Mouse (Mus musculus) embryo, embryonic 10 days (tissue): ENCODE measurements around the gene Arsb.

Experiments used
- DNase-seq: peaks from one replicate; pipeline ENCODE4 v3.0.0-alpha.2; 2015; ENCODE audit warnings: low spot score

Arsb gene

GRCm38 (mm10) chr13:93987611-93988010, 216.2 kb downstream of the Arsb start:
- DNase-seq, result no peak

DNA sequence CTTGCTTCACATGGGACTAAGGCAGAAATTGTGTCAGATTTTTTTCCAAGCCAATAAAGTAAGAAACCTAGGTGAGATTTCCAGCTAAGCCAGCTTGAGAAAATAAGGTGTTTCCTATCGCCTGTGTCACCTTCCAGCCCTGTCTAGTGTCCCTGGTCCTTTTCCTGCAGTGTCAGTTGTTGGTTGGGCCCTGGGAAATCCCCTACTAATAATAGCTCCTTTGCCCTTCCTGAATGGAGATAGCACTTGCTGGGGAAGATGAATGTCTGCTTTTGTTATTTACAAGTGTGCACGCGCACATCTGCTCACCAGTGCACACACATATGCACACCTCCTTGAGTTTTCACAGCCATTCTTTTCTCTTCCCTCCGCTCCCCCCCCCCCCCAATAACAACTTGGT, 217.8 kb downstream of the Arsb start:
- DNase-seq, result no peak

DNA sequence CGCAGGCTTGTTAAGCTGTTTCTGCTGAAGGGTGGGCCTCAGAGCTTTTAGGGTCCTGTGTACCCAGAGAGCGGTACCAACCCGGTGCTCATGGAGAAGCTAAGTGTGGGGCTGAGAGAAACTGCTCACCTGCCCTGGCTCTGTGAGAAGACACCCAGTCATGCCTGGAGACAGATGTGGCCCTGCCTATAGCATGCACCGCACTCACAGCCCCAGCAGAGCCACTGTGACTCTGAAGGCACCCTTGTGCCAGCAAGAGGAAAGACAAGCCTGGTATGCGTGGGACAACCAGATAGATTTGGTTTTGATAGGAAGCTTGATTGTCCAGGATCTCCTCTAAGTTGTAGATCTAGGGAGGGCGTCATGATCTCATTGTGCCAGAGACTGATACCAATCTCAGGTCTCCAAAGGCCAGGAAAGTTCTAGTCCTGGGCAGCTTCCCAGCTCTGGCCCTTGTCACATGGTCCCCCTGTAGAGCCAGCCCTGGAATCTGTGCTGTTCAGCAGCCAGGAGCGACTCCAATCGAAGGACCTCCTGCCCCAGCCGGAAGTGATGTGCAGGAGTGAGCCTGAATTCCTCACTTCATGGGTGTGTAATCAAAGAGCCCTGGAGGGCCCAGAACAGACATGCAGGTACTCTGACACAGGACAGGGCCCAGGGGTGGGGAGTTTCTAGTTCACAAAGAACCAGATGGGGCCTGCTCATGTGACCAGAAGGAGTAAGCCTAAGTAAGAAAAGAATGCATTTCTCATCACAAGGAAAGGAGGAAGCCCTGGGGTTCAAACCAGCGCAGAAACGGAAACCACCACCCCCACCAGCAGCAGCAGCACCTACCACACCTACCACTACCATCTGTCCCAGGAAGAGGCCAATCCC, 218.5 kb downstream of the Arsb start:
- DNase-seq, result no peak

GRCm38 (mm10) chr13:93990841-93991240, 219.4 kb downstream of the Arsb start:
- DNase-seq, result no peak

DNA sequence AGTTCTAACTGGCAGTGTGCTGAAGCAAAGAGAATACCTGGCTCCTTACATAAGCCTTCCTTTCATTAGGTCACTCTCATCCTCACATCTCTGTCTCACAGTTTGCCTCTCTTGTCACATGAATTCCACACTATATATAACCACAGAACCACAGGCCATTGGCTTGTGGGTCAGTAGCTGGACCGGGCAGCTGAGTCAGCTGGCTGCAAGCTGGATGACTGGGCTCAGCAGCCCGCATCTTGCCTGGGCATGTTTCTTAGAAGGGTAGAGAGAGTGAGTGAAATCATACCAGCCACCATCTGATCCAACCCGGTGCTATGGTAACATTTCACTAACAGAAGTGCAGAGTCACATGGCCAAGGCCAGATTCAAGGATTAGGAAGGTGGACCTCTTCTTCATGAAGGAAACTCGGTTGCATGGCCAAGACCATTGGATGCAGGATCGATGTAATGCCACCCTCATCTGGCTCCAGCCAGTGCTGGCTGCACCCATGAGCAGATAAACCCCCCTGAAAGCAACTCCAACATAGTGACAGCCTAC, 221.0 kb downstream of the Arsb start:
- no peak for DNase-seq
